Mouse (Mus musculus) C2C12 (cell line): ENCODE results near the gene Pax4. TPM values are rescaled to one million over a fixed set of nuclear protein-coding genes. Genes with fewer than 3 reads are reported as not detected.

ENCODE experiments used
- H3K27me3 ChIP-seq: one replicate; pipeline ENCODE4 v1.6.1; 2011; ENCODE audit not compliant: control insufficient read depth, insufficient read depth, insufficient read length
- H3K36me3 ChIP-seq: one replicate; pipeline ENCODE4 v1.6.1; 2011; ENCODE audit not compliant: control insufficient read depth, insufficient read depth
- H3K4me3 ChIP-seq: one replicate; pipeline ENCODE4 v1.5.1; 2011; ENCODE audit warnings: mild to moderate bottlenecking, control low read depth; ENCODE audit not compliant: poor library complexity, insufficient read depth, severe bottlenecking
- H3K79me2 ChIP-seq: one replicate; pipeline ENCODE4 v1.6.1; 2011; ENCODE audit not compliant: control insufficient read depth, insufficient read depth
- H3K79me3 ChIP-seq: one replicate; pipeline ENCODE4 v1.6.1; 2011; ENCODE audit warnings: low read depth, control low read depth
- H3ac ChIP-seq: one replicate; pipeline ENCODE3; 2011; ENCODE audit warnings: low read depth; ENCODE audit not compliant: control insufficient read depth, insufficient read length
- CEBPB ChIP-seq: IDR thresholded peaks from one replicate; pipeline ENCODE4 v1.6.1; 2011; ENCODE audit warnings: low read depth, mild to moderate bottlenecking, control low read depth, moderate library complexity
- CTCF ChIP-seq: IDR thresholded peaks from one replicate; pipeline ENCODE4 v1.5.1; 2011; ENCODE audit not compliant: control insufficient read depth, insufficient read depth, insufficient read length
- FOSL1 ChIP-seq: IDR thresholded peaks from one replicate; pipeline ENCODE4 v1.8.0; 2011; ENCODE audit warnings: mild to moderate bottlenecking, low read length; ENCODE audit not compliant: poor library complexity, insufficient read depth, severe bottlenecking
- MAX ChIP-seq: IDR thresholded peaks from one replicate; pipeline ENCODE4 v1.6.1; 2011; ENCODE audit warnings: mild to moderate bottlenecking, control low read depth
- MYOD1 ChIP-seq: IDR thresholded peaks from one replicate; pipeline ENCODE4 v1.6.1; 2011; ENCODE audit warnings: low read depth; ENCODE audit not compliant: control insufficient read depth, insufficient read length
- MYOG ChIP-seq: IDR thresholded peaks from one replicate; pipeline ENCODE4 v1.6.1; 2011; ENCODE audit not compliant: control insufficient read depth, insufficient read length; ENCODE audit errors: extremely low read depth
- USF1 ChIP-seq: IDR thresholded peaks from one replicate; pipeline ENCODE4 v1.6.1; 2011; ENCODE audit warnings: low read depth, mild to moderate bottlenecking, control low read depth, moderate library complexity
- polyA plus RNA-seq: library from polyadenylated mRNA; unstranded; fragments of >200 nt; fragmentation: generic; extraction: Trizol; gene quantifications from one replicate; pipeline ENCODE4 v1.2.1, GENCODE M21; 2012; ENCODE audit warnings: missing spikeins

Pax4 gene
- polyA plus RNA-seq, 1 experiment = not detected

- Histone ChIP-seq H3K4me3 (no peak overlapping the region), H3K79me2 (peaks cover 28% of the 10 kb centered on the region), H3K79me3 (peaks cover 10% of the 10 kb centered on the region), H3ac (no peak overlapping the region), H3K36me3 (peaks cover 9% of the 10 kb centered on the region), H3K27me3 (no peaks in the 10 kb centered on the region)
- TF ChIP-seq CEBPB (no peak), USF1 (no peak), MYOG (no peak), MAX (no peak), MYOD1 (no peak), FOSL1 (no peak), CTCF (no peak)
Observed at GRCm38 (mm10) chr6:28419673-28420072, 29.5 kb downstream of the Pax4 start.

- H3K27me3 ChIP-seq = no peaks in the 10 kb centered on the region
- peaks cover 17% of the 10 kb centered on the region for H3K79me2 ChIP-seq
- H3ac ChIP-seq = no peak overlapping the region
- peaks cover 9% of the 10 kb centered on the region for H3K36me3 ChIP-seq
- no peak overlapping the region for H3K4me3 ChIP-seq
- no peak for TF ChIP-seq CTCF
- no peak for TF ChIP-seq MAX
- no peak for TF ChIP-seq MYOG
- TF ChIP-seq FOSL1 = no peak
- TF ChIP-seq CEBPB = no peak
- no peak for TF ChIP-seq MYOD1
- no peak for TF ChIP-seq USF1
- H3K79me3 ChIP-seq = peaks cover 7% of the 10 kb centered on the region
Observed at GRCm38 (mm10) chr6:28418449-28418848, 30.7 kb downstream of the Pax4 start.

GRCm38 (mm10) chr6:28416981-28417380, 32.2 kb downstream of the Pax4 start:
- TF ChIP-seq CTCF = no peak
- TF ChIP-seq MYOD1 = no peak
- TF ChIP-seq USF1 = no peak
- no peak for TF ChIP-seq FOSL1
- TF ChIP-seq CEBPB = no peak
- TF ChIP-seq MYOG = no peak
- TF ChIP-seq MAX = no peak
- Histone ChIP-seq H3ac (no peak overlapping the region), H3K27me3 (no peaks in the 10 kb centered on the region), H3K79me3 (peaks cover 7% of the 10 kb centered on the region), H3K79me2 (peaks cover 17% of the 10 kb centered on the region), H3K4me3 (no peak overlapping the region), H3K36me3 (peaks cover 9% of the 10 kb centered on the region)

- H3K36me3 ChIP-seq = no peaks in the 10 kb centered on the region
Observed at GRCm38 (mm10) chr6:28411236-28411635, 37.9 kb downstream of the Pax4 start.

GRCm38 (mm10) chr6:28410053-28410452, 39.1 kb downstream of the Pax4 start:
- H3K36me3 ChIP-seq = no peaks in the 10 kb centered on the region
- H3K4me3 ChIP-seq = no peak overlapping the region
- no peaks in the 10 kb centered on the region for H3K79me3 ChIP-seq
- no peaks in the 10 kb centered on the region for H3K79me2 ChIP-seq
- no peaks in the 10 kb centered on the region for H3K27me3 ChIP-seq
- TF ChIP-seq MYOG (no peak), CEBPB (no peak), MAX (no peak), USF1 (no peak), FOSL1 (no peak), CTCF (no peak), MYOD1 (no peak)
- H3ac ChIP-seq = no peak overlapping the region

More at GRCm38 (mm10) chr6:28411236-28411635, 37.9 kb downstream of the Pax4 start:
- H3K27me3 ChIP-seq = no peaks in the 10 kb centered on the region
- no peak overlapping the region for H3K4me3 ChIP-seq
- no peaks in the 10 kb centered on the region for H3K79me2 ChIP-seq
- no peak overlapping the region for H3ac ChIP-seq
- TF ChIP-seq CTCF = no peak
- no peak for TF ChIP-seq CEBPB
- TF ChIP-seq FOSL1 = no peak
- no peak for TF ChIP-seq MYOG
- TF ChIP-seq USF1 = no peak
- TF ChIP-seq MAX = no peak
- no peak for TF ChIP-seq MYOD1
- no peaks in the 10 kb centered on the region for H3K79me3 ChIP-seq

- Histone ChIP-seq H3K27me3 (peaks cover 9% of the 10 kb centered on the region), H3K79me2 (no peaks in the 10 kb centered on the region), H3K79me3 (no peaks in the 10 kb centered on the region), H3ac (no peak overlapping the region), H3K4me3 (no peak overlapping the region), H3K36me3 (no peaks in the 10 kb centered on the region)
- no peak for TF ChIP-seq USF1
- TF ChIP-seq MAX = no peak
- no peak for TF ChIP-seq MYOD1
- TF ChIP-seq CTCF = no peak
- TF ChIP-seq CEBPB = no peak
- TF ChIP-seq FOSL1 = no peak
- no peak for TF ChIP-seq MYOG
Observed at GRCm38 (mm10) chr6:28399791-28400190, 49.4 kb downstream of the Pax4 start.
